Mouse (Mus musculus) heart, embryonic 14.5 days (tissue): ENCODE data around the gene Irak2. TPM values are rescaled to one million over a fixed set of nuclear protein-coding genes. Genes with fewer than 3 reads are reported as not detected.
A peak's percentile ranks its signal among the peaks of the same experiment; 100 is the strongest.

Experiments used
- ATAC-seq: fragments of 200-750 bp; cut with Nextera tagmentation; 2 replicates; pipeline ENCODE4 v1.8.0; 2017; ENCODE audit warnings: low read depth, moderate TSS enrichment; ENCODE audit not compliant: insufficient number of reproducible peaks, insufficient read depth, low FRiP score
- H3K27ac ChIP-seq, 2 experiments: fragments of 200-500 bp in 1 of 2; fragments of 300-500 bp in 1 of 2; sonication (generic) in 1 of 2; replicated peaks in 1 of 2; 2 replicates each; pipeline ENCODE4 v1.5.1; 2012 to 2014; ENCODE audit warnings: low read depth in 2 of 2, low read length in 2 of 2, control low read depth in 1 of 2, mild to moderate bottlenecking in 1 of 2, mixed read lengths in 1 of 2; ENCODE audit not compliant: control insufficient read depth in 1 of 2, insufficient read depth in 1 of 2
- H3K27me3 ChIP-seq: fragments of 300-500 bp; sonication (generic); 2 replicates; pipeline ENCODE4 v1.6.1; 2014; ENCODE audit warnings: mild to moderate bottlenecking, low read length, control low read depth; ENCODE audit not compliant: control insufficient read depth, insufficient read depth
- H3K36me3 ChIP-seq: fragments of 300-500 bp; sonication (generic); 2 replicates; pipeline ENCODE4 v1.6.1; 2014; ENCODE audit warnings: mild to moderate bottlenecking, control low read depth, low read length, mixed read lengths; ENCODE audit not compliant: control insufficient read depth, insufficient read depth
- H3K4me1 ChIP-seq, 2 experiments: fragments of 200-500 bp in 1 of 2; fragments of 300-500 bp in 1 of 2; sonication (generic) in 1 of 2; 2 replicates each; pipeline ENCODE4 v1.6.1; 2012 to 2014; ENCODE audit warnings: low read length in 2 of 2, control low read depth in 1 of 2, mixed read lengths in 1 of 2; ENCODE audit not compliant: control insufficient read depth in 2 of 2, insufficient read depth in 2 of 2
- H3K4me2 ChIP-seq: fragments of 300-500 bp; sonication (generic); 2 replicates; pipeline ENCODE4 v1.6.1; 2014; ENCODE audit warnings: mild to moderate bottlenecking, low read length
- H3K4me3 ChIP-seq, 2 experiments: fragments of 200-500 bp in 1 of 2; fragments of 300-500 bp in 1 of 2; sonication (generic) in 1 of 2; 2 replicates each; pipeline ENCODE4 v1.5.1; 2012 to 2014; ENCODE audit warnings: low read length in 2 of 2, mild to moderate bottlenecking in 2 of 2, control low read depth in 1 of 2, low read depth in 1 of 2, moderate library complexity in 1 of 2; ENCODE audit not compliant: control insufficient read depth in 1 of 2, insufficient read depth in 1 of 2
- H3K9ac ChIP-seq: fragments of 300-500 bp; sonication (generic); 2 replicates; pipeline ENCODE4 v1.6.1; 2014; ENCODE audit warnings: mild to moderate bottlenecking, low read length
- H3K9me3 ChIP-seq: fragments of 300-500 bp; sonication (generic); 2 replicates; pipeline ENCODE4 v1.6.1; 2016; ENCODE audit warnings: low read length, control low read depth; ENCODE audit not compliant: control insufficient read depth
- WGBS: fragments of 180-500 bp; shearing (Covaris S2); extraction: QIAGEN DNeasy Blood & Tissue Kit; methylation state at CpG from one replicate; pipeline ENCODE4 v1.1.7; 2014; 5-methylcytosine and 5-hydroxymethylcytosine counted together
- polyA plus RNA-seq: library from polyadenylated mRNA; unstranded; fragments of >200 nt; fragmentation: Nextera tagmentation; extraction: Ambion mirVana; gene quantifications from 2 replicates; pipeline ENCODE4 v1.2.1, GENCODE M21; 2014

Irak2 gene
- polyA plus RNA-seq, 1 experiment from 2014 or later = 3.9 TPM

GRCm38 (mm10) chr6:113679993-113680566 lies 41.8 kb downstream of the Irak2 start:
- Histone ChIP-seq H3K9me3 (no peaks in the 10 kb centered on the region), H3K36me3 (peaks cover 3% of the 10 kb centered on the region; the same call in 1 of the 2 replicates), H3K4me1 (peaks cover 0 to 7% of the 10 kb centered on the region in 2 experiments; a peak in 1 of 4 replicates), H3K4me3 (no peak overlapping the region), H3K9ac (no peak overlapping the region), H3K4me2 (no peak overlapping the region), H3K27me3 (no peaks in the 10 kb centered on the region), H3K27ac (no peak overlapping the region)
- 71% methylated on average over 9 of the region's 9 CpGs for WGBS
- ATAC-seq = no peak

- no peaks in the 10 kb centered on the region for H3K27me3 ChIP-seq
- peaks cover 0 to 7% of the 10 kb centered on the region in 2 experiments; a peak in 1 of 4 replicates for H3K4me1 ChIP-seq
- H3K27ac ChIP-seq = no peak overlapping the region
- peaks cover 3% of the 10 kb centered on the region; the same call in 1 of the 2 replicates for H3K36me3 ChIP-seq
- no peak overlapping the region for H3K4me2 ChIP-seq
- H3K9ac ChIP-seq = no peak overlapping the region
- H3K4me3 ChIP-seq = no peak overlapping the region
- H3K9me3 ChIP-seq = no peaks in the 10 kb centered on the region
- ATAC-seq = no peak; the same call in 1 of the 2 replicates
- 15% methylated on average over 4 of the region's 4 CpGs for WGBS
Observed at GRCm38 (mm10) chr6:113681271-113681670, 43.0 kb downstream of the Irak2 start.

- no peak overlapping the region for H3K4me2 ChIP-seq
- H3K27me3 ChIP-seq = no peaks in the 10 kb centered on the region
- ATAC-seq = no peak
- H3K9me3 ChIP-seq = no peaks in the 10 kb centered on the region
- H3K4me1 ChIP-seq = peaks cover 5 to 16% of the 10 kb centered on the region in 2 experiments; a peak in 3 of 4 replicates
- no peak overlapping the region for H3K27ac ChIP-seq
- no peak overlapping the region for H3K4me3 ChIP-seq
- 88% methylated on average over 10 of the region's 10 CpGs for WGBS
- H3K36me3 ChIP-seq = peaks cover 3% of the 10 kb centered on the region; the same call in 1 of the 2 replicates
- no peak overlapping the region for H3K9ac ChIP-seq
Observed at GRCm38 (mm10) chr6:113683081-113683825, 45.0 kb downstream of the Irak2 start.

GRCm38 (mm10) chr6:113686551-113687125 lies 48.4 kb downstream of the Irak2 start:
- WGBS = 53% methylated on average over 8 of the region's 8 CpGs
- H3K9ac ChIP-seq = no peak overlapping the region
- H3K9me3 ChIP-seq = no peaks in the 10 kb centered on the region
- H3K4me1 ChIP-seq = peaks cover 19 to 28% of the 10 kb centered on the region in 2 experiments
- H3K36me3 ChIP-seq = no peaks in the 10 kb centered on the region
- H3K4me2 ChIP-seq = no peak overlapping the region
- no peak overlapping the region for H3K4me3 ChIP-seq
- H3K27ac ChIP-seq = no peak overlapping the region
- ATAC-seq = no peak
- no peaks in the 10 kb centered on the region for H3K27me3 ChIP-seq

- Histone ChIP-seq H3K4me2 (peak overlapping the region; percentile 60), H3K9me3 (no peaks in the 10 kb centered on the region), H3K27me3 (no peaks in the 10 kb centered on the region), H3K36me3 (peaks cover 8% of the 10 kb centered on the region; the same call in 1 of the 2 replicates), H3K9ac (peak overlapping the region; percentile 41; the same call in 1 of the 2 replicates), H3K4me1 (peaks cover 19 to 28% of the 10 kb centered on the region in 2 experiments), H3K4me3 (peak overlapping the region in 1 of 2 experiments; percentile 22; a peak in 1 of 4 replicates), H3K27ac (peak overlapping the region; percentile 71 to 88)
- 14% methylated on average over 7 of the region's 7 CpGs for WGBS
- ATAC-seq = peak; percentile 53
Observed at GRCm38 (mm10) chr6:113690008-113690399, 51.7 kb downstream of the Irak2 start.

- WGBS = 0% methylated on average over 14 of the region's 14 CpGs
- peak overlapping the region; percentile 7 to 22; a peak in 3 of 4 replicates for H3K4me3 ChIP-seq
- H3K36me3 ChIP-seq = peaks cover 11% of the 10 kb centered on the region; the same call in 1 of the 2 replicates
- peak overlapping the region; percentile 65 for H3K9ac ChIP-seq
- no peaks in the 10 kb centered on the region for H3K9me3 ChIP-seq
- peak overlapping the region; percentile 71 to 88 for H3K27ac ChIP-seq
- H3K27me3 ChIP-seq = no peaks in the 10 kb centered on the region
- H3K4me1 ChIP-seq = peaks cover 19 to 28% of the 10 kb centered on the region in 2 experiments
- peak; percentile 87 for ATAC-seq
- peak overlapping the region; percentile 60 for H3K4me2 ChIP-seq
Observed at GRCm38 (mm10) chr6:113690400-113691083, 52.3 kb downstream of the Irak2 start.

- no peak for ATAC-seq
- Histone ChIP-seq H3K9me3 (no peaks in the 10 kb centered on the region), H3K4me1 (peaks cover 22 to 33% of the 10 kb centered on the region in 2 experiments), H3K27me3 (no peaks in the 10 kb centered on the region), H3K9ac (peak overlapping the region; percentile 65), H3K4me2 (peak overlapping the region; percentile 60), H3K4me3 (peak overlapping the region; percentile 7 to 22; a peak in 3 of 4 replicates), H3K36me3 (peaks cover 11% of the 10 kb centered on the region; the same call in 1 of the 2 replicates), H3K27ac (peak overlapping the region; percentile 71 to 88)
- 67% methylated on average over 4 of the region's 4 CpGs for WGBS
Observed at GRCm38 (mm10) chr6:113691084-113691462, 52.8 kb downstream of the Irak2 start.
